Mouse (Mus musculus): Measurements from ENCODE around the gene Camk2n2.

GRCm38 (mm10) chr16:20595737-20596136 is 25.4 kb downstream of the Camk2n2 start:
- peak; percentile 36 for TF ChIP-seq EP300 (IDR thresholded peaks at IDR 0.05; ENCODE audit: low read depth)
- no peak for TF ChIP-seq CTCF (IDR thresholded peaks at IDR 0.05; ENCODE audit: low read depth)

Data from liver, embryonic 14.5 days (tissue).